Mouse (Mus musculus): ENCODE results near the gene Gm48551.
A peak's percentile ranks its signal among the peaks of the same experiment; 100 is the strongest.

The Gm48551 gene

DNA sequence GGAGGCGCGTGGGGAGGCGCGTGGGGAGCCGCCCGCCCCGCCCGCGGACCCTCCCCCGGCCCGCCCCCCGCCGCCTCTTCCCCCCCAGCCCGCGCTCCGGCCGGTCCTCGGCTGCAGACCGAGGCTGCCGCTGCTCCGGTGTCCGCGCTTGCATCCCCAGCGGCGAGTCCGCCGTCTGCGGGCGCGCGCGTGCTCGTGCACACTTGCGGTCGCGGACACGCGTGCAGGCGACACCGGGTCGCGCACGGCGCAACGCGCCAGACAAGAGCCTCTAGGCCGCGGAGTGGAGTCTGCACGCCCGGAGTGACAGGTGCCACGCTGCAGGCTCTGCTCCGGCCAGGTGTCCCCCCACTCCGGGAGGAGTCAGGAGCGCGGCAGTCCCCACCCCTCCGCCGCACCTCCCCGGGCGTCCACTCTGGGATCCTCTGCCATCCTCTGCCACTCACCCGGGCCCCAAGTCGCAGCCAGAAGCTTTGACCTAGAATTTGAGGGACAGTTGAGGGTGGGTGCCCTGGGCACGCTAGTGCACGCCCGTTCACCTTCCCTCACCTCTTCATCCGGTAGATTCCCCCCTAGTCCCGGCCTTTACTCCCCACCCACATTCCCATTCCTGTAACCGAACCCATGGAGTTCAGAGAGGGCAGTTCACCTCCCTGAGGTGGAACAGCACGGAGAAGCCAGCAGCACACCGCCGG is 46.7 kb downstream of the Gm48551 start:
- DNase-seq (ENCODE audit: low spot score) = peak; percentile 65

DNA sequence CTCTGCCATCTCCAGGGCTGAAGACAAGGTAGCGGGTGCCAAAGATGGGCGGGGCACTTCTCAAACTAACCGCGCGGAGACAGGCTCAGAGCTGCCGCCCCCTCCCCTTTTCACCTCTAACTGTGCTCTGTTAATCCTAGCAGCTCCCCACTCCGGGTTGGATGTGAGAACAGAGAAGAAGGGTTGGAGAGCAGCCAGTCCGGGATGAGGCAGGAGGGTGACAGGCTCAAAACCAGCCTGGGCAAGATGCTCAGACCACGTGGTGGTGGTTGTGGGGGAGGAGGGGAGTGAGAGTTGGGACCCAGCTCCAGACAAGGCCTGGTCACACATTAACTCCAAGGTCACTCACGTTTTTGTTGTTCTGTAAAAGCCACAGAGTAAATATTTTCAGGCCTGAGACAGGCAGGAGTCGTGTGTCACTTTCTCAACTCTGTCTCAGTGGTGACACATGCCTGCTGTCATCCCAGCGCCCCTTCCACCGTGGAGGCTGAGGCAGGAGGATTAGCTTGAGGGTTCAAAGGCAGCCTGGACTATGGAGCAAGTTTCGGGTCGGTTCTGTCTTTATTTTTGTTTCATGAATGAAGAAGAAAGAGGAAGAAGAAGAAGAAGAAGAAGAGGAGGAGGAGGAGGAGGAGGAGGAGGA is 47.4 kb downstream of the Gm48551 start:
- DNase-seq (ENCODE audit: low spot score) = peak; percentile 34

DNA sequence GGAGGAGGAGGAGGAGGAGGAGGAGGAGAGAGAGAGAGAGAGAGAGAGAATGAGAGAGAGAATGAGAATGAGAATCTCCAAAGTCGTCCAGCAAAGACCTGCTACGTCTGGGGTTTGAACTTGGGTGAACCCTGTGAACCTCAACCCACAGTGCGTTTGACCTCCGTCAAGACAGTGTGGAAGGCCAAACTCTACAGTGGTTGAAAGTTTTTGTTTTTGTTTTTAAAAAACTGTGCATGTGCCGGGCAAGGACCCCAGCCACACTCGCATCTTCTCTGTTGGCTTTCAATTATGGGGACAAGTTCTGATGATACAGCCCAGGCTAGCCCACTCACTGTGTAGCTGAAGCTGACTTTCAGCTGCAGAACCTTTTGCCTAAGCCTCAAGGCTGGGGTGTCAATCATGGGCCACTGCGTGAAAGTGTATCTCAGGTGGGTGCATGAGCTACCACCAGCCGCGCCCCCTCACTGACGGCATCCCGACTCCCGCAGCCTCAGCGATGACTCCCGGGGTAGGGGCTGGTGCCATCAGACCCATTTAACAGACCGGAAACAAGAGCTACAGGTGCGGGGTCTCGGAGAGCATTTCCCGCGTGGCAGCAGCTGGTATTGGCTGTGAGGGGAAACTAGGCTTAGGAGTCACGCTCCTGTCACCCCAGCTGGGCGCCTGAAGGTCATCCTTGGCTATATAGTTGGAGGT is 48.1 kb downstream of the Gm48551 start:
- DNase-seq (ENCODE audit: low spot score) = no peak

DNA sequence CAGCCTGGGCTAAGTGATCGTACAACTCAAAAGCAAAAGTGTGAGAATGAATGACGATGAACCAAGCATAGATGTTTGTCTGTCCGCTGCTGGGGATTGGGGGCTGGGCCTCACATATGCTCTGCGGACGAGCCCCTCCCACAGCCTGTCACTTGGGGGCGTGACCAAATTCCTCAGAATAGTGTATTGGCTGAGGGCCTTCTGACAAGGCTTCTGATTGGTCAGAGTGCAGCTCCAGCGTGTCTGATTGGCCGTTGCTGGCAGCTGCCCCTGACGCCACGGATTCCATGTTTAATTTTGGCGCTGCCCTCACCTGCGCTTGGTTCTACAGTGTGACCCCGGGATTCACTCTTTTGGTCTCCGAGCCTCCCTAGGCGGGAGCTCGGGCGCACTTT is 48.6 kb downstream of the Gm48551 start:
- peak; percentile 87 for DNase-seq (ENCODE audit: low spot score)

DNA sequence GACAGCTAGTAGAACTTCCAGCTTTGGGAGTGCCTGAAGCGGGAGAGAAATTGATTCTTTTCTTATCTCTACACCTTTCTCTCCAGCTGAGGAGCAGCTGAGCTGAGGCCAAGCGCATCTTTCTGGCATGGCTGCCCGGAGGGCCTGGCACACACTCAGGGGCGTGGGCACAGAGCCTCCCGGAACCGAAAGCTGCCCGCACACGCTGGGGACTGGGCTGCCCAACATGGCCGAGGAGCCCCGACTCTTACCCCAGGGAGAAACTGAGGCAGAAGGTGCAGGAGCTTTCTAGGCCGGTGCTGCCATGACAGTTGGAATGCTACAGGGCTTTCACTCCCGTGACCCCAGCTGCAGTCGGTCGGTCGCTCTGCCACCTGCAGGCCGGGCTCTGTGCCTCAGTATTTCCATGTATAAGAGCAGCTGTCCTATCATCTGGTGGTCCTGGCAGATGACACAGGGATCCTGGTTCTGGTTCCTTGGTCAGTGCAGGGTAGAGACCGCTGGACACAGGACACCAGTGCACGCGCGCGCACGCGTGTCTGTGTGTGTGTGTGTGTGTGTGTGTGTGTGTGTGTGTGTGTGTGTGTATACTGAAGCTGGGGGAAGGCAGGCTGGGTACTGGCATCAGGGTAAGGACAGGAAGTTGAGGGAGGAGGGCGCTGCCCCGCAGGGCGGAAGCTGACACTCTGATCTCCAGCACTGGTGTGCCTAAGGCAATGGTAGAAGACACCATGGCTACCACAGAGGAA is 49.4 kb downstream of the Gm48551 start:
- DNase-seq (ENCODE audit: low spot score) = peak; percentile 37

DNA sequence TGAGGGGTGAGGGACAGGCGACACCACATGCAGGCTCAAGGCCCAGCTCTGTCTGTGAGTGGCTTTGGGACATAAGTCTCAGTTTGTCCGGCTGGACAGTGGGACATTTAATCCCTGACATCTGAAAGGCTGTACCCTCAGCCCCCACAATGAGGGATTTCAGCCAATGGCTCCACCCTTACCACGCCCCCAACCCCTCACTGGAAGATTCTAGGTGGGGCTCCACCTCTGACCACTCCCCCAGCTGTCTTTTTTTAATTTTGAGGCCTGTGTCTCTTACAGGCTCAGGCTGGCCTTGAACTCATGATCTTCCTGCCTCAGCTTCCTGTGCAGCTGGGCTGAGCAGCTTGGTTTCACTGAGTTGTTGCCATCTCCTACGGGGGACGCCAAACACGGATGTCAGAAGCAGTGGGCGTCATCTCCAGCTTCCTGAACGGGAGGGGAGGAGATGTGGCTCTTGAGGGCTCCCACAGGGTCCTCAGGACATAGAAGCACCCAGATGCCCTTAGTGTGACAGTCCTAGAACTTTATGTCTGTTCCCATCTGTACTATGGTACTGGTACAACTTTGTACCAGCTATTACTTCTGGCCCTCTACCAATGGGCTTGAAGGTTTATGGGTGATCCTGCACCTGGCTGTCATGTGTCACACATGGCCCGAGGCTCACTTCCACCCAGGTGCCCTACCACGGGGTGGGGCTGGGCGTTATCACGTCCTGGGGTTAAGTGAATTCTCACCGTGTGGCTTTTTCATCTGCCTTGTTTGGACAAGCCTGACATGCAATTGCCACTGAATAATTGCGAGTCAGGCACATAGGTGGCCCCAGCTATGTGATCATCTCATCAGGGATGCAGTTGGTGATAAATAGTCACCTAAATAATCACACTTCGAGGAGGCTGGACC is 50.3 kb downstream of the Gm48551 start:
- peak; percentile 17 for DNase-seq (ENCODE audit: low spot score)

DNA sequence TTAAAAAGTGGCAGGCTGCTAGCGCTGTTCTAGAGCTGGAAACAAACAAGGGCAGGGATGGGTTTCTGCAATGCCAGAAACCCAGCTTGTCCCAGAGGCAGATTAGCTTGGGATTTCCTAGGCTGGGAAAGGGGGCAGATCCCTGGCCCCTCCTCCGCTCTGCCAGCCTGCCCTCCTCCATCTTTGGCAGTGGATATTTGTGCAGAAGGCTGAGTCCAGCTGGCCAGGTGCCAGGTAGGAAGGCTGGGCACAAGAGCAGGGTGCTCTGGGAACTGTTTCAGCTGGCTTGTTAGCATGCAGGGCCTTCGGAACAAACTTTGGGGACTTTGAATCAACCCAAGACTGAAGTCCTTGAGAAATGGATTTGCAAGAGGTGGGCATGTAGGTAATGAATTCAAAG is 51.2 kb downstream of the Gm48551 start:
- peak; percentile 81 for DNase-seq (ENCODE audit: low spot score)

DNA sequence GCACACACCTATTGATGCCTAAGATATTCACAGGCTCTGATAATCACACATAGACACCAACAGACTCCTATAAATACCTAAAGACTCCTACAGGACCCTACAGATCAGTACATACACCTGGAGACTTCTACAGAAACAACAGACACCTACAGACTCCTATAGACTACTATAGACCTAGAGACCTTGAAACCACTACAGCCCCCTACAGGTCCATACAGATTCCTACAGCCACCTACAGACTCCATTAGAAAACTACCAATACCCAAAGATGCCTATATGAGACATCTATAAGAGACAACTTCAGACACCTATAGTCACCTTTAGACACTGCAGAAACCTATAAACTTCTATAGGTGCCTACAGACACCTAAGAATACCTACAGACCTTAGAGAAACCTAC is 56.8 kb downstream of the Gm48551 start:
- DNase-seq (ENCODE audit: low spot score) = no peak
